21 mouse cellular contexts compared by ENCODE assay signal in genomic region chr10:11709742-11710141, GRCm38 (mm10).
"Had no signal": no experiment of that assay in that cellular context is flagged by ENCODE, and none has a peak within 500 bp of the region (broad histone marks: within the 10 kb centered on the region; RNA-seq: fewer than 3 reads in every experiment).

No protein-coding gene starts in this region.

- DNase-seq: liver, postnatal 0 days; lung, adult 2 months; lung, postnatal 14 days; lung, postnatal 36 days; retina, postnatal 1 day; right cerebral cortex, adult 18-20 months; right cerebral cortex, postnatal 14 days; thymus, adult 2 months; thymus, postnatal 25 days; thymus, postnatal 4 days had no signal

- H3K4me3 ChIP-seq: lung, embryonic 15.5 days; megakaryocyte, embryonic 14.5 days; midbrain, embryonic 13.5 days; midbrain, embryonic 15.5 days; neural tube, embryonic 13.5 days; neural tube, embryonic 15.5 days; stomach, embryonic 15.5 days had no signal

- H3K9ac ChIP-seq: liver, postnatal 0 days; lung, embryonic 15.5 days; midbrain, embryonic 13.5 days; midbrain, embryonic 15.5 days; neural tube, embryonic 13.5 days; neural tube, embryonic 15.5 days; stomach, embryonic 15.5 days had no signal

- H3K4me1 ChIP-seq: lung, embryonic 15.5 days; megakaryocyte, embryonic 14.5 days; midbrain, embryonic 13.5 days; midbrain, embryonic 15.5 days; neural tube, embryonic 15.5 days; stomach, embryonic 15.5 days had no signal

- ATAC-seq: liver, postnatal 0 days; lung, postnatal 0 days; midbrain, embryonic 13.5 days; midbrain, embryonic 15.5 days had no signal

- H3K27me3 ChIP-seq: lung, embryonic 15.5 days; megakaryocyte, embryonic 14.5 days; midbrain, embryonic 13.5 days; midbrain, embryonic 15.5 days; neural tube, embryonic 13.5 days; neural tube, embryonic 15.5 days; stomach, embryonic 15.5 days had no signal

- H3K36me3 ChIP-seq: lung, embryonic 15.5 days; midbrain, embryonic 13.5 days; midbrain, embryonic 15.5 days; neural tube, embryonic 13.5 days; neural tube, embryonic 15.5 days; stomach, embryonic 15.5 days had no signal

- H3K4me2 ChIP-seq: lung, embryonic 15.5 days; midbrain, embryonic 11.5 days; midbrain, embryonic 13.5 days; midbrain, embryonic 15.5 days; neural tube, embryonic 13.5 days; neural tube, embryonic 15.5 days; stomach, embryonic 15.5 days had no signal

- H3K9me3 ChIP-seq: lung, embryonic 15.5 days; midbrain, embryonic 13.5 days; midbrain, embryonic 15.5 days; neural tube, embryonic 13.5 days; neural tube, embryonic 15.5 days; stomach, embryonic 15.5 days had no signal

- H3K27ac ChIP-seq: lung, embryonic 15.5 days; macrophage; midbrain, embryonic 13.5 days; midbrain, embryonic 15.5 days; neural tube, embryonic 13.5 days; neural tube, embryonic 15.5 days; stomach, embryonic 15.5 days; stomach, postnatal 0 days had no signal
